Mouse (Mus musculus): Measurements from ENCODE around the gene Pdk2. TPM values are rescaled to one million over a fixed set of nuclear protein-coding genes. Genes with fewer than 3 reads are reported as not detected.

The Pdk2 gene
- total RNA-seq (2014; fragmentation: Nextera tagmentation) (40.3 and 46.1 TPM in 2 replicates), total RNA-seq (2017) (3.7 and 3.9 TPM in 2 replicates), polyA plus RNA-seq (2012) (33.7 and 37.8 TPM in 2 replicates)

GRCm38 (mm10) chr11:95041139-95041609, at the start of gene Pdk2:
Gene Pdk2, minus strand, starts transcription at chr11:95041354.
- peaks cover 18% of the 10 kb centered on the region; the same call in 1 of the 2 replicates for H3K27me3 ChIP-seq (ENCODE audit: insufficient read depth, low read length)
- H3K9me3 ChIP-seq (replicated peaks) = no peaks in the 10 kb centered on the region
- H3K36me3 ChIP-seq (replicated peaks) = peaks cover 39% of the 10 kb centered on the region
- H3K4me1 ChIP-seq (ENCODE audit: insufficient read depth, low read depth, low read length) = peaks cover 39% of the 10 kb centered on the region
- TF ChIP-seq GATA1 (IDR thresholded peaks at IDR 0.05; ENCODE audit: borderline replicate concordance, low read length) (no peak), TAL1 (conservative IDR thresholded peaks at IDR 0.05; ENCODE audit: low read depth, low read length) (no peak), CTCF (IDR thresholded peaks at IDR 0.05; ENCODE audit: low read depth, low read length) (no peak), POLR2AphosphoS5 (IDR thresholded peaks at IDR 0.05; ENCODE audit: insufficient replicate concordance, low read depth, low read length) (no peak), GATA2 (IDR thresholded peaks at IDR 0.05; ENCODE audit: borderline replicate concordance, low read depth, low read length) (no peak)
- DNase-seq (ENCODE audit: low spot score) = peak; percentile 99
- peak; percentile 98 for ATAC-seq (ENCODE audit: extremely low read depth, insufficient number of reproducible peaks, low FRiP score, poor library complexity, severe bottlenecking)
- H3K4me3 ChIP-seq (ENCODE audit: low read depth, low read length) = peak within 1 kb of the TSS; percentile 75

GRCm38 (mm10) chr11:95088857-95089779, 48.0 kb upstream of the Pdk2 start:
- DNase-seq (ENCODE audit: low spot score) = no peak
- Histone ChIP-seq H3K4me3 (ENCODE audit: low read depth, low read length) (no peak overlapping the region), H3K9me3 (replicated peaks) (no peaks in the 10 kb centered on the region), H3K27me3 (ENCODE audit: insufficient read depth, low read length) (peaks cover 18% of the 10 kb centered on the region), H3K36me3 (replicated peaks) (no peaks in the 10 kb centered on the region), H3K4me1 (ENCODE audit: insufficient read depth, low read depth, low read length) (no peaks in the 10 kb centered on the region)
- TF ChIP-seq TAL1 (conservative IDR thresholded peaks at IDR 0.05; ENCODE audit: low read depth, low read length) = no peak
- TF ChIP-seq GATA2 (IDR thresholded peaks at IDR 0.05; ENCODE audit: borderline replicate concordance, low read depth, low read length) = no peak
- no peak for TF ChIP-seq POLR2AphosphoS5 (IDR thresholded peaks at IDR 0.05; ENCODE audit: insufficient replicate concordance, low read depth, low read length)
- no peak for TF ChIP-seq CTCF (IDR thresholded peaks at IDR 0.05; ENCODE audit: low read depth, low read length)
- TF ChIP-seq GATA1 (IDR thresholded peaks at IDR 0.05; ENCODE audit: borderline replicate concordance, low read length) = no peak
- ATAC-seq (ENCODE audit: extremely low read depth, insufficient number of reproducible peaks, low FRiP score, poor library complexity, severe bottlenecking) = no peak

GRCm38 (mm10) chr11:95088286-95088685, 47.1 kb upstream of the Pdk2 start:
- Histone ChIP-seq H3K36me3 (replicated peaks) (no peaks in the 10 kb centered on the region), H3K4me1 (ENCODE audit: insufficient read depth, low read depth, low read length) (no peaks in the 10 kb centered on the region), H3K9me3 (replicated peaks) (no peaks in the 10 kb centered on the region), H3K4me3 (ENCODE audit: low read depth, low read length) (no peak overlapping the region), H3K27me3 (ENCODE audit: insufficient read depth, low read length) (peaks cover 18% of the 10 kb centered on the region)
- no peak for ATAC-seq (ENCODE audit: extremely low read depth, insufficient number of reproducible peaks, low FRiP score, poor library complexity, severe bottlenecking)
- no peak for TF ChIP-seq POLR2AphosphoS5 (IDR thresholded peaks at IDR 0.05; ENCODE audit: insufficient replicate concordance, low read depth, low read length)
- DNase-seq (ENCODE audit: low spot score) = no peak

- no peak for DNase-seq (ENCODE audit: low spot score)
- no peaks in the 10 kb centered on the region for H3K9me3 ChIP-seq (replicated peaks)
- no peak for TF ChIP-seq CTCF (IDR thresholded peaks at IDR 0.05; ENCODE audit: low read depth, low read length)
- no peak for TF ChIP-seq GATA2 (IDR thresholded peaks at IDR 0.05; ENCODE audit: borderline replicate concordance, low read depth, low read length)
- no peak for TF ChIP-seq TAL1 (conservative IDR thresholded peaks at IDR 0.05; ENCODE audit: low read depth, low read length)
- no peak for ATAC-seq (ENCODE audit: extremely low read depth, insufficient number of reproducible peaks, low FRiP score, poor library complexity, severe bottlenecking)
- peaks cover 18% of the 10 kb centered on the region for H3K27me3 ChIP-seq (ENCODE audit: insufficient read depth, low read length)
- H3K4me3 ChIP-seq (ENCODE audit: low read depth, low read length) = no peak overlapping the region
- H3K4me1 ChIP-seq (ENCODE audit: insufficient read depth, low read depth, low read length) = no peaks in the 10 kb centered on the region
- no peaks in the 10 kb centered on the region for H3K36me3 ChIP-seq (replicated peaks)
Observed at GRCm38 (mm10) chr11:95087301-95088228, 46.4 kb upstream of the Pdk2 start.

- TF ChIP-seq GATA2 (IDR thresholded peaks at IDR 0.05; ENCODE audit: borderline replicate concordance, low read depth, low read length) (no peak), CTCF (IDR thresholded peaks at IDR 0.05; ENCODE audit: low read depth, low read length) (no peak), POLR2AphosphoS5 (IDR thresholded peaks at IDR 0.05; ENCODE audit: insufficient replicate concordance, low read depth, low read length) (no peak), GATA1 (IDR thresholded peaks at IDR 0.05; ENCODE audit: borderline replicate concordance, low read length) (no peak), TAL1 (conservative IDR thresholded peaks at IDR 0.05; ENCODE audit: low read depth, low read length) (no peak)
- Histone ChIP-seq H3K27me3 (ENCODE audit: insufficient read depth, low read length) (peaks cover 18% of the 10 kb centered on the region), H3K36me3 (replicated peaks) (no peaks in the 10 kb centered on the region), H3K4me3 (ENCODE audit: low read depth, low read length) (no peak overlapping the region), H3K9me3 (replicated peaks) (no peaks in the 10 kb centered on the region), H3K4me1 (ENCODE audit: insufficient read depth, low read depth, low read length) (no peaks in the 10 kb centered on the region)
- no peak for DNase-seq (ENCODE audit: low spot score)
- no peak for ATAC-seq (ENCODE audit: extremely low read depth, insufficient number of reproducible peaks, low FRiP score, poor library complexity, severe bottlenecking)
Observed at GRCm38 (mm10) chr11:95086229-95086628, 45.1 kb upstream of the Pdk2 start.

GRCm38 (mm10) chr11:95085710-95086109, 44.6 kb upstream of the Pdk2 start:
- no peaks in the 10 kb centered on the region for H3K9me3 ChIP-seq (replicated peaks)
- H3K27me3 ChIP-seq (ENCODE audit: insufficient read depth, low read length) = peaks cover 18% of the 10 kb centered on the region
- H3K36me3 ChIP-seq (replicated peaks) = no peaks in the 10 kb centered on the region
- TF ChIP-seq GATA1 (IDR thresholded peaks at IDR 0.05; ENCODE audit: borderline replicate concordance, low read length) = no peak
- DNase-seq (ENCODE audit: low spot score) (no peak), ATAC-seq (ENCODE audit: extremely low read depth, insufficient number of reproducible peaks, low FRiP score, poor library complexity, severe bottlenecking) (no peak)
- no peaks in the 10 kb centered on the region for H3K4me1 ChIP-seq (ENCODE audit: insufficient read depth, low read depth, low read length)
- no peak overlapping the region for H3K4me3 ChIP-seq (ENCODE audit: low read depth, low read length)
